Comparison of ENCODE assay signal across 12 mouse cellular contexts in genomic region chr1:171272086-171272485, GRCm38 (mm10). TPM values are rescaled to one million over a fixed set of nuclear protein-coding genes. Genes with fewer than 3 reads are reported as not detected.
A peak's percentile ranks its signal among the peaks of the same experiment; 100 is the strongest.
DNase-seq lines count a peak whose midpoint lies in the region; ATAC-seq and TF ChIP-seq lines count a peak whose summit lies in the region.
"Had no signal": no experiment of that assay in that cellular context is flagged by ENCODE, and none has a peak within 500 bp of the region (broad histone marks: within the 10 kb centered on the region; RNA-seq: fewer than 3 reads in every experiment).

No protein-coding gene starts in this region.

- no peak overlapping the region for H3K4me3 ChIP-seq in hindbrain, embryonic 12.5 days
- no peak overlapping the region for H3K4me3 ChIP-seq in hindbrain, postnatal 0 days (ENCODE audit: low read length)
- peak overlapping the region; percentile 42; the same call in 1 of the 2 replicates for H3K4me3 ChIP-seq in G1E (ENCODE audit: low read depth, low read length)
- peak overlapping the region in 1 of 2 experiments; percentile 67; a peak in 1 of 4 replicates for H3K4me3 ChIP-seq in liver, embryonic 14.5 days (ENCODE audit: insufficient read depth in 1 of 2, low read depth in 2 of 2, low read length in 2 of 2)
- H3K4me3 ChIP-seq: neural tube, embryonic 12.5 days had no signal

- H3K36me3 ChIP-seq in hindbrain, embryonic 12.5 days: peaks cover 51% of the 10 kb centered on the region
- peaks cover 43% of the 10 kb centered on the region for H3K36me3 ChIP-seq in hindbrain, postnatal 0 days (ENCODE audit: insufficient read depth, low read length)
- peaks cover 56% of the 10 kb centered on the region for H3K36me3 ChIP-seq in G1E (replicated peaks)
- H3K36me3 ChIP-seq in liver, embryonic 14.5 days (replicated peaks; ENCODE audit: control insufficient read depth, insufficient read depth, low read depth): peaks cover 47% of the 10 kb centered on the region

- no peak for ATAC-seq in hindbrain, embryonic 12.5 days (ENCODE audit: low FRiP score)
- ATAC-seq in hindbrain, postnatal 0 days: no peak
- no peak for ATAC-seq in G1E (ENCODE audit: extremely low read depth, insufficient number of reproducible peaks, low FRiP score, poor library complexity, severe bottlenecking)
- no peak for ATAC-seq in liver, embryonic 14.5 days (ENCODE audit: insufficient read depth)

- no peak for DNase-seq in hindbrain, postnatal 0 days (ENCODE audit: low spot score)
- no peak for DNase-seq in G1E (ENCODE audit: low spot score)
- DNase-seq in MEL-GATA-1-ER (ENCODE audit: extremely low read depth, low read depth): peak; percentile 67
- DNase-seq in liver, embryonic 14.5 days (ENCODE audit: low read depth in 3 of 3, low spot score in 3 of 3): no peak
- DNase-seq in embryo, embryonic 11 days: no peak
- no peak for DNase-seq in cerebellum, postnatal 10 days
- DNase-seq: adrenal gland, adult 2 months; cerebellum, adult 9-10 months; layer of hippocampus, adult 9-11 months; lung, adult 18-20 months had no signal

- H3K4me2 ChIP-seq in hindbrain, embryonic 12.5 days (replicated peaks): peak overlapping the region; percentile 96; the same call in 1 of the 2 replicates
- H3K4me2 ChIP-seq in hindbrain, postnatal 0 days (ENCODE audit: low read depth, low read length): no peak overlapping the region
- peak overlapping the region; percentile 89 for H3K4me2 ChIP-seq in liver, embryonic 14.5 days (ENCODE audit: low read depth)

- WGBS in hindbrain, embryonic 12.5 days: 86% methylated on average over 3 of the region's 3 CpGs
- 91% methylated on average over 3 of the region's 3 CpGs for WGBS in hindbrain, postnatal 0 days
- 55% methylated on average over 3 of the region's 3 CpGs for WGBS in liver, embryonic 14.5 days (ENCODE audit: insufficient replicate concordance)

- H3K9me3 ChIP-seq in hindbrain, embryonic 12.5 days (replicated peaks): no peaks in the 10 kb centered on the region
- no peaks in the 10 kb centered on the region for H3K9me3 ChIP-seq in hindbrain, postnatal 0 days (ENCODE audit: low read length)
- H3K9me3 ChIP-seq in G1E (replicated peaks): no peaks in the 10 kb centered on the region
- no peaks in the 10 kb centered on the region for H3K9me3 ChIP-seq in liver, embryonic 14.5 days (ENCODE audit: control insufficient read depth, low read length)
- H3K9me3 ChIP-seq: neural tube, embryonic 12.5 days had no signal

- 0 out of 2 replicates have a peak overlapping the region, but pooled peaks have one; percentile 27 for H3K9ac ChIP-seq in hindbrain, embryonic 12.5 days
- no peak overlapping the region for H3K9ac ChIP-seq in hindbrain, postnatal 0 days (replicated peaks; ENCODE audit: low read length)
- no peak overlapping the region; the same call in 1 of the 2 replicates for H3K9ac ChIP-seq in liver, embryonic 14.5 days (replicated peaks)
- H3K9ac ChIP-seq: neural tube, embryonic 12.5 days had no signal

- no peak overlapping the region for H3K27ac ChIP-seq in hindbrain, embryonic 12.5 days
- H3K27ac ChIP-seq in hindbrain, postnatal 0 days: no peak overlapping the region
- H3K27ac ChIP-seq in liver, embryonic 14.5 days: peak overlapping the region; percentile 1
- H3K27ac ChIP-seq: neural tube, embryonic 12.5 days had no signal

- peaks cover 14% of the 10 kb centered on the region for H3K4me1 ChIP-seq in hindbrain, embryonic 12.5 days
- H3K4me1 ChIP-seq in hindbrain, postnatal 0 days (ENCODE audit: insufficient read depth, low read length): 0 out of 2 replicates have a peak, but pooled peaks cover 5% of the 10 kb centered on the region
- peaks cover 73% of the 10 kb centered on the region for H3K4me1 ChIP-seq in G1E (ENCODE audit: insufficient read depth, low read depth, low read length)
- H3K4me1 ChIP-seq in liver, embryonic 14.5 days (replicated peaks; ENCODE audit: control insufficient read depth in 2 of 2, insufficient read depth in 2 of 2, low read length in 1 of 2): peaks cover 17 to 19% of the 10 kb centered on the region in 2 experiments

- H3K27me3 ChIP-seq in hindbrain, embryonic 12.5 days: no peaks in the 10 kb centered on the region
- no peaks in the 10 kb centered on the region for H3K27me3 ChIP-seq in hindbrain, postnatal 0 days (ENCODE audit: insufficient read depth, low read length)
- H3K27me3 ChIP-seq in G1E (ENCODE audit: insufficient read depth, low read length): no peaks in the 10 kb centered on the region
- no peaks in the 10 kb centered on the region for H3K27me3 ChIP-seq in liver, embryonic 14.5 days (ENCODE audit: control insufficient read depth, insufficient read depth, low read length)
- H3K27me3 ChIP-seq: neural tube, embryonic 12.5 days had no signal

- no peak for TF ChIP-seq CTCF in hindbrain, postnatal 0 days (IDR thresholded peaks at IDR 0.05; ENCODE audit: low read depth)
- no peak for TF ChIP-seq CTCF in G1E (IDR thresholded peaks at IDR 0.05; ENCODE audit: low read depth, low read length)
- TF ChIP-seq CTCF in liver, embryonic 14.5 days (IDR thresholded peaks at IDR 0.05; ENCODE audit: low read depth): no peak

- TF ChIP-seq EP300 in liver, embryonic 14.5 days (IDR thresholded peaks at IDR 0.05; ENCODE audit: low read depth): no peak

RNA-seq across cellular contexts. Expression of gene B4galt3, which starts 2.0 kb away (rescaled TPM):
- polyA plus RNA-seq in hindbrain, embryonic 12.5 days (2016; fragmentation: Nextera tagmentation; extraction: Ambion mirVana): 83.6 and 85.6 TPM in 2 replicates
- 80.5 and 101 TPM in 2 replicates for total RNA-seq in hindbrain, postnatal 0 days (2014; rRNA removed)
- polyA plus RNA-seq in hindbrain, postnatal 0 days (2015; fragmentation: Nextera tagmentation; extraction: Ambion mirVana): 88.8 and 91.9 TPM in 2 replicates
- total RNA-seq in G1E (2014; fragmentation: Nextera tagmentation) (27.3 and 30.8 TPM in 2 replicates), G1E (2017) (16.9 and 21.5 TPM in 2 replicates)
- 44.8 and 50.0 TPM in 2 replicates for polyA plus RNA-seq in G1E (2012)
- polyA plus RNA-seq in liver, embryonic 14.5 days (2012; rRNA removed): 14.5 and 14.7 TPM in 2 replicates
- 12.7 and 17.3 TPM in 2 replicates for polyA plus RNA-seq in liver, embryonic 14.5 days (2014; fragmentation: Nextera tagmentation; extraction: Ambion mirVana)

RNA-seq across cellular contexts. Expression of gene Ppox, which starts 8.9 kb away (rescaled TPM):
- 60.5 and 60.9 TPM in 2 replicates for polyA plus RNA-seq in hindbrain, embryonic 12.5 days (2016; fragmentation: Nextera tagmentation; extraction: Ambion mirVana)
- total RNA-seq in hindbrain, postnatal 0 days (2014; rRNA removed): 35.0 and 44.3 TPM in 2 replicates
- polyA plus RNA-seq in hindbrain, postnatal 0 days (2015; fragmentation: Nextera tagmentation; extraction: Ambion mirVana): 32.4 and 34.3 TPM in 2 replicates
- total RNA-seq in G1E (2014; fragmentation: Nextera tagmentation) (45.7 and 168 TPM in 2 replicates), G1E (2017) (27.0 and 36.7 TPM in 2 replicates)
- polyA plus RNA-seq in G1E (2012): 38.5 and 53.0 TPM in 2 replicates
- polyA plus RNA-seq in liver, embryonic 14.5 days (2012; rRNA removed): 161 and 178 TPM in 2 replicates
- 170 and 191 TPM in 2 replicates for polyA plus RNA-seq in liver, embryonic 14.5 days (2014; fragmentation: Nextera tagmentation; extraction: Ambion mirVana)

RNA-seq across cellular contexts. Expression of gene Usp21, which starts 15.7 kb away (rescaled TPM):
- 114 and 117 TPM in 2 replicates for polyA plus RNA-seq in hindbrain, embryonic 12.5 days (2016; fragmentation: Nextera tagmentation; extraction: Ambion mirVana)
- 48.6 and 58.7 TPM in 2 replicates for total RNA-seq in hindbrain, postnatal 0 days (2014; rRNA removed)
- polyA plus RNA-seq in hindbrain, postnatal 0 days (2015; fragmentation: Nextera tagmentation; extraction: Ambion mirVana): 71.7 and 73.3 TPM in 2 replicates
- 40.1 and 64.5 TPM in 2 replicates for total RNA-seq in G1E (2014; fragmentation: Nextera tagmentation)
- 11.8 and 12.8 TPM in 2 replicates for total RNA-seq in G1E (2017)
- 44.1 and 53.3 TPM in 2 replicates for polyA plus RNA-seq in G1E (2012)
- polyA plus RNA-seq in liver, embryonic 14.5 days (2012; rRNA removed): 17.1 and 18.0 TPM in 2 replicates
- polyA plus RNA-seq in liver, embryonic 14.5 days (2014; fragmentation: Nextera tagmentation; extraction: Ambion mirVana): 17.4 and 21.6 TPM in 2 replicates

RNA-seq across cellular contexts. Expression of gene Ndufs2, which starts 20.9 kb away (rescaled TPM):
- polyA plus RNA-seq in hindbrain, embryonic 12.5 days (2016; fragmentation: Nextera tagmentation; extraction: Ambion mirVana): 209 and 227 TPM in 2 replicates
- total RNA-seq in hindbrain, postnatal 0 days (2014; rRNA removed): 234 and 269 TPM in 2 replicates
- polyA plus RNA-seq in hindbrain, postnatal 0 days (2015; fragmentation: Nextera tagmentation; extraction: Ambion mirVana): 279 and 286 TPM in 2 replicates
- total RNA-seq in G1E (2014; fragmentation: Nextera tagmentation): 209 and 219 TPM in 2 replicates
- 275 and 300 TPM in 2 replicates for total RNA-seq in G1E (2017)
- polyA plus RNA-seq in G1E (2012): 47.9 and 101 TPM in 2 replicates
- 53.6 and 72.4 TPM in 2 replicates for polyA plus RNA-seq in liver, embryonic 14.5 days (2012; rRNA removed)
- polyA plus RNA-seq in liver, embryonic 14.5 days (2014; fragmentation: Nextera tagmentation; extraction: Ambion mirVana): 136 TPM in 2 replicates

RNA-seq across cellular contexts. Expression of gene Adamts4, which starts 21.9 kb away (rescaled TPM):
- 8.5 and 10.6 TPM in 2 replicates for polyA plus RNA-seq in hindbrain, embryonic 12.5 days (2016; fragmentation: Nextera tagmentation; extraction: Ambion mirVana)
- total RNA-seq in hindbrain, postnatal 0 days (2014; rRNA removed): 7.4 and 8.9 TPM in 2 replicates
- 4.4 and 5.1 TPM in 2 replicates for polyA plus RNA-seq in hindbrain, postnatal 0 days (2015; fragmentation: Nextera tagmentation; extraction: Ambion mirVana)
- total RNA-seq in G1E (2014; fragmentation: Nextera tagmentation) (0.60 TPM in 1 of 2 replicates, not detected in the other), G1E (2017) (0.16 and 0.17 TPM in 2 replicates)
- polyA plus RNA-seq in G1E (2012): 0.12 and 0.20 TPM in 2 replicates
- 0.11 and 0.17 TPM in 2 replicates for polyA plus RNA-seq in liver, embryonic 14.5 days (2012; rRNA removed)
- polyA plus RNA-seq in liver, embryonic 14.5 days (2014; fragmentation: Nextera tagmentation; extraction: Ambion mirVana): 0.13 and 0.25 TPM in 2 replicates
